Mouse (Mus musculus) left cerebral cortex, postnatal 4 days (tissue): ENCODE data around the gene Erlec1. TPM values are rescaled to one million over a fixed set of nuclear protein-coding genes. Genes with fewer than 3 reads are reported as not detected.

Experiments
- DNase-seq: peaks from one replicate; pipeline ENCODE4 v3.0.0-alpha.2; 2022
- intact Hi-C: fragments of 180-260 bp; cut with DNase I; formaldehyde crosslinking; loops from one replicate; pipeline ENCODE4 v1.15.1; 2025
- total RNA-seq, 2 experiments: library from RNA; stranded (reverse); gene quantifications; 2 replicates each; pipeline ENCODE4 v1.2.3; 2021

The Erlec1 gene
- 10 to 100 TPM; 38.4 to 44.2 TPM for total RNA-seq

DNA sequence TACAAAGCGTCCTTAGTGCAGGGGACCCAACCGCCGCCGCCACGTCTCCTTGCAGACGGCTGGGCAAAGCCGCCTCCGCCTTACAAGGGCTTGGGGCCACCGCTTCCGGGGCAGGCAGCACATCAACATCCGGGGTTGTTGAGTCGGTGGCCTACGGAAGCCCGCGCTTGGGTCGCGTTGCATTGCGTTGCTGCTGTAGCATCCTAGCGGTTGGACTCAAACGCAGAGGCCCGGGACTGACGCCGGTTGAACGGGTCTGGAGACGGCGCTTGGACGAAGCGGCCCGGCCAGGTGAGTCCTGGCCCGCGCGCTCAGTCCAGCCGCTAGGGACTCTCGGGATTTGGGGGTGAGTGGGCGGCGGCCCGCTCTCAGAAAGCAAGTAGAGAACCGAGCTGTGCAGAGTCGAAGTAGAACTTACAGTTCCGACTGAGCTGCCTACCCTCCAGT, at the start of gene Erlec1:
TSS of gene Erlec1 (minus strand) at position 57 of the 447 bp plus-strand sequence.
- intact Hi-C loops, result no loop called here
- peak; percentile 89 for DNase-seq

DNA sequence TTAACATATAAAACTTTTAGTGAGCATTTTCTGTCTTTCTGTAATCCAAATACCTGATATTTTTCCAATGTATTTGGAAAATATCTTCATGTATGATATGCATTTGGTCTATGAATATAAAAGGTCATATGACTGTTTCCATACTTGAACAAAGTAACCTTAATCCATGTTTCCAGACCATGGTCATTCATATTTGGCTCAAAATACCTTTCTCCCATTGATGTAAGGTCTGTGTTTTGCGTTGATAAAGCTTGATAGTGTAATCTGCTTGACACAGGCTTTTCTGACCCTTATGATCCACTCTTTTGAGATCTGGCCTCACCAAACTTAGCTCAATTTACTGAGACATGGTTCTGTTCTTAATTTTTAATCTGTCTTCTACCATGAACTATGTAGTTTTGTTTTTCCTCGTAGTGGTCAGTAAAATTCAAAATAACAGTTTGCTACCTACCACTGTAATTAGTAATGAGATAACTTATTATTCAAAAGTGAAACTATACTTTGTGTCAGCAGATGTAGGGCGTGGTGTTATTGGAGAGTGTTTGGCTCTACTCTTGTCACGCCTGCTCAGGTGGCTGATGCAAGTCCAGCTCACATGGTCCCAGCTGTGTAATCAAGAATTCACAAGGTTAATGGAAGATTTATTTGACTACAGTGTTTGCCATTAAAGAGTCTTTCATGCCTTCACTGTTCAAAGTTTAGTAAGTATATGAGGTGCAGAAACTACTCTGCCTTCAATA, 47.2 kb upstream of the Erlec1 start:
- no peak for DNase-seq
- intact Hi-C loops, result no loop called here

DNA sequence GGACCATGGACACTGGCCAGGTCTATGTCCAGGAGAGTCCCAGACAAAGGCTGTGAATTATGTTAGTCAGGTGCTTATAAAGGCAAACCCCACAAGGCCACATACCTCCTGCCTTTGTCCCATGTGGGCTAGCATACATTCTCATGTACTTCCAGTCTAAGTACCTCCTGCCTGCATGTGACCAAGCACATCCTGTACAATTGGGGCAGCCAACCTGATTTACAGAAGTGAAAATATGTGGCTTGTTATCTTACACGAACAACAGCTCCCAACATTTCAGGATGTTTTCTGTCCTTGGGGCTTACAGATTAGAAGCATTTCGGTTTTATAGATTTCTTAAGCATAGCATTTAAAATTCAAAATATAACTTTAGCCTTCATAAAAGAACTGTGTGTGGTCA, 45.9 kb upstream of the Erlec1 start:
- DNase-seq, result no peak
- intact Hi-C loops, result no loop called here

DNA sequence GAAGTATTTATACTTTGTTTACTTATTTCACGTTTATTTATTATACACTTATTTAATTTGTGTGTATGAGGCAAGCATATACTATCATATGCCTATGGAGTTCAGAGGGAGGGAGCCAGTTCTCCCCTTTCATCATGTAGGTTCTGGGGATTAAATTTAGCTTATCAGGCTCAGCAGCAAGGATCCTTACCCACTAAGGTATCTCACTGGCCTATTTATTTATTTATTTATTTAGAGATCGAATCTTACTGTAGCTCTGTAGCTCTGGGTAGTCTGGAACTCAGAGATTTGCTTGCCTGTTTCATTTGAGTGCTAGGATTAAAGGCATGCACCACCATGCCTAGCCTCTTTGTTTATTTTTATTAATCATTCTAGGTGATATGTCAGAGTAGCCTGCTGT, 44.6 kb upstream of the Erlec1 start:
- intact Hi-C loops, result no loop called here
- no peak for DNase-seq

DNA sequence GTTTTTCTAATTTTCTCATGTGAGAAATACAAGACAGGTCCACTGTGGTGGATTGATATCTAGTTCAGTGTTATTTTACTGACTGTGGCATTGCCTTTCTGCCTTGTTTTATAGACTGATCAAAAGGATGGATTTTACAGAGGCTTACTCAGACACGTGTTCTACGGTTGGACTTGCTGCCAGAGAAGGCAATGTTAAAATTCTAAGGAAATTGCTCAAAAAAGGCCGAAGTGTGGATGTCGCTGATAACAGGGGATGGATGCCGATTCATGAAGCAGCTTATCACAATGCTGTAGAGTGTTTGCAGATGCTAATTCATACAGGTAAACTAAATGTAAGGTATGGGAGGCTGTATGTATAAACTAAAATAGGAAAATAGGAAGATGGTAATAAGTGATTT, 44.1 kb upstream of the Erlec1 start:
- DNase-seq, result no peak
- intact Hi-C loops, result no loop called here

DNA sequence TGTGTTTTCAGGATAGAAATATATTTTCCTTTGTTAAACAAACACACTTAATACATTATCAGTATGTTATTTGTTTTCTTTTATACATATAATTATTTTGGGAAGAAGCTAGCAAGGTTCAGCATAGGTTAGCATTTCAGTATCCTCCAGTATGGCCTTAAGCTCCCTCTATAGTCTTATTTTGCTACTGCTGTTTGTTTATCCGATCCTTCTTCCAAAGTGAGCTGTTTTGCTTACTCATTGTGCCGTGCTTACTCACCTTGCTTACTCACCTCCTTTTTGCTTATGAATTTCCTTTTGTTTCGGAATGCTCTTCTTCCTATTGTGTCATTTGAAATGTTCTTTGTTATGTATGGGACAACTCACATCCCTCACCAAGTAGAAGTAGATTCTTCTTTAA, 42.5 kb upstream of the Erlec1 start:
- intact Hi-C loops, result no loop called here
- no peak for DNase-seq

DNA sequence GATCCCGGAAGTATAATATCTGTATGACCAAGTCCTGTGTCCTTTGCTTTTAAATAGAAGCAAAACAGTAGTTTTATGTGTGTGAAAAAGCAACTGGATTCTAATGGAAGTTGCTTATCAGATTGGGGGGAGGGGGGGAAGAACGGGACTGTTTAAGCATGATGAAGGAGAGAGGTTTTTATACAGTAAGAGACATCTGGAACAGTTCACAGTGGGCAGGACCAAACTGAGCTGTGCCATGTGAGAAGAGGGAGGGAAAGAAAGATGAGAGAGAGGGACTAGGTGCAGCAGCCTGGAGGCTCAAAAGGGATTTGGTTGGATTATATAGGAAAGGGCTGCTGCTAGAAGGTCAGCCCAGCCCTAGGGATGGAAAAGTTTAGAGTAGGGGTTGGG, 32.5 kb upstream of the Erlec1 start:
- DNase-seq, result no peak
- intact Hi-C loops, result no loop called here

DNA sequence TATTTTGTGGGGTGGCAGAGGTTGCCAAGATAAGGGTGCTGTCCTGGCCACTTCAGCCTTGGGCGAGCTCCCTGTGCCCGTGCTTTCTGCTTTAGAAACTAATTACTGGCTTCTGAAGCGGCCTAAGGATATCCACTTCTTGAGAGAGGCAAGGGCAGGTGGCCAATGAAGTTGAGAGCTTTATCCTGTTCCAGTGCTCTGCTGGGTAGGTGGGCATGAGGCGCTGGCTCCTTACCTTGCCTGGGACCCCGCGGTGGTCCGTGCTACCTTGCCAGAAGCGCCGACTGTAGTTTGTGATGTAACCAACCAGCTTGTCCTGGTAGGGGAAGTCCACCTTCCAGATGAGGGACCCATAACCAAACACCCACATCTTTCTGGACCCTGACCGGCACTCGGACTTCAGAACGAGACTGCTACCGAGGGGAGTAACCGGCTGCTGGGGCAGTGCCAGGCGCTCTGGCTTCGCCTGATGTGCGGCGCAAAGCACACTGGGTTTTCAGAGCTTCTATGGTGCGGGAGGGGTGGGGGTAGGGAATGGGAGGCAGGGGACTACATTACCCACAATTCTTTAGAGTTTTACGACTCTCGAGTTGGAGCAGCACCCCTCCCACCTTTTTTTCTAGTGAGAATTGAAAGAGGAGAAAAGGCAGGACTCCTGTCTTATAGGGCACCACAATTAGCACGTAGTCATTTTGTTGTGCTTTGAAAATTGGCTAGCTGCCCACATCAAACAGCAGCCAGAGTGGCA, 31.9 kb upstream of the Erlec1 start, which contains the start of gene Chac2:
TSS of gene Chac2 (minus strand) at position 474 of the 748 bp plus-strand sequence.
- intact Hi-C loops, result no loop called here

DNA sequence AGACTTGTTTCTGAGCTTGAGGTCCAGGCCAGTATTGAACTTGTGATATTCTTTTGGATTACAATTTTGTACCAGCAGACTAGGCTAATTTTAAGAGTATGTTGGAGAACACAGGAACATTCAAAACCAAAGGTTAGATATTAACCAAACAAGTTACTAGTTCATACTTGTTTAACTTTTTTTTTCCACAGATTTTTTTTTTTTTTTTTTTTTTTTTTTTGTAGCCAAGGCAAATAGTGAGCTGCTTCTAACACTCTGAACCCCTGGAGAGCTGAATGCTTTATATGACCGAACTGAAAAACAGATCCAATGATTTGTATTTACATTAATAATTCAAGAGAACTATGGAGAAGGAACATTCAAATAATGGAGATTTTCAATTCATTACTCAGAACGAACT, 31.1 kb upstream of the Erlec1 start:
- no peak for DNase-seq
- intact Hi-C loops, result no loop called here

More for the DNA sequence above, 31.9 kb upstream of the Erlec1 start, which contains the start of gene Chac2:
- peak; percentile 95 for DNase-seq

DNA sequence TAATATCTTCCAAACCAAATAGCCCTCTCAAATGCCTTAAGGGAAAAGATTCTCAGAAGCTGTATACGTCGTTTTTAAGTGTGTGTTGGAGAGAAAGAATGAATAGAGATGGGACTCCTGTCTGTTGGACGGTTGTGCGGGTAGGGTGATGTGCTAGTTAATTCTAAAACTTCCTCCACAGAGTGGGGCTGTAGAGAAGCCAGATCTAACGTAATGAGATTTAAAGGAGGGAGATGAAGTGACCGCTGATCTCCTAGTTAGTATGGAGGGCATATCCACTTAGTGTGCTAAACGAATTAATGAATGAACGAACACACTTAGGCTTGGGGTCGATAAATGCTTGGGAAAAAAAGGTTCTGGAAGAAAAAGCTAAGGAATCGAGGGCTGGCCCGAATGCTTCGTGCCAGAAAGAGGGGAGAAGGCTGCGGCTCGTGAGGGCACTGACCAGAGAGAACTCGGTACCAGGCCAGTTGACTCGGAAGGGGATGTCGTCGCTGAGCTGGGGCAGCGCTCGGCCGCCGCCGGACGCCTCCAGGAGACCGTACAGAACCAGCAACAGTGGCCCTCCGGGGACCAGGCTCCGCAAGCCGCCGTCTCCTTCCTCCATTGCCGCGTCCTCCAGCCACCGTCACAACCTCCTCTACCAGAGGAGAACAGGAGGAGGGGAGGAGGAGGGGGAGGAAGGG, 523 bp downstream of the Erlec1 start:
- peak; percentile 36 for DNase-seq
- intact Hi-C loops, result no loop called here

DNA sequence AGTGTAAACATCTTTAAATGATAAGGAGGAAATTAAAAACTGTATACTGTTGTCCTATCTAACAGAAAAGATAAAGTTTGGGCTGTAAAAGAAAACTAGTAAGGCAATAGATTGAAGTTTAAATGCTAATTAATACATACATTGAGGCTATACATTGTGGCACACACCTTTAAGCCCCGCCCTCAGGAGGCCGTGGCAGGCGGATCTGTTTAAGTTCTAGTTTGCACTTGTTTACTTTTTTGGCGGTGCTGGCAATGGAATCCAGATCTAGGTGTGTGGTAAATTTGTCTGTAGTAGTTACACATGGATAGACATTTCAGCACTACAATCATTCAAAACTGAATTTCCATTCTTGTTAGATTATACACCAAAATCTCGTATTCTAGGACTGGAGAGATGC, 1.3 kb downstream of the Erlec1 start:
- intact Hi-C loops, result no loop called here
- DNase-seq, result no peak

DNA sequence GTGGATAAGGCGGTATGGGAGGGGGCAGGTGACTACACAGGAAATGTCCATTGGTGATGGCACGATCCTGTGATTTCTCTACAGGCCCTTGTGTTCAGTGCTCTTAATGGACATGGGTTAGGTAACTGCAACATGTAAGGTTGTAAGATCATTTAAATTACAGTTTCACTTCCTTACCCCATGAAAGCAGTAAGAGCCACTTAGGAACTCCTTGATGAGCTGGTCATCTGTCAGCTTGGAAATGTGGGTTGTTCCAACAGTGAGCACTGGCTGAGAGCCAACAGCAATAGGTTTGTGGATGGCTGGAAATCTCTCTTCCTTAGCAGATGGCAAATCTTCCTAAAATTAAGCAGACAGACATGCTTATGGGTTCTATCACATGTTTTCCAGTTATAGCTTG, 10.6 kb downstream of the Erlec1 start:
- DNase-seq, result peak; percentile 49

DNA sequence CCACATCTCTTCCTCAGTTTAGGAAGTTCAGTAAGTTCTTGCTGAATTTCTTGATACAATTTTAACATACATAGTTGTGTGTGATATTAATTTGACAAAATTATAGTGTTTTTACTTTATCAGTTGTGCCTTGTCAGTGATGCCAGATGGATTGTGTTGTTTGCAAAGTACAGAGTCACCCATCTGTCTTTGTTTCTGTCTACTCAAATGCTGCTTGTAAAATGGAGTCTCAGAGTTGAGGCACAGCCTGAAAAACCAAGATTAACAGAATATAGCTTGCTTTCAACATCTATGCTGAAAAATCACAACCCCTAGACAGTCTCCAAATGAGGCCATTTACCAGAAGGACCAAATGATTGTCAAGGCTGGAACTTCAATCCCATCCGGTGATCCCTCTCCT, 25.6 kb downstream of the Erlec1 start:
- intact Hi-C loops, result no loop called here
- no peak for DNase-seq

More for the DNA sequence above, 10.6 kb downstream of the Erlec1 start:
- intact Hi-C loops, result loop anchor here (10.0 kb wide), 2 partner anchors 99 to 819 kb away; no protein-coding TSS in a partner anchor

DNA sequence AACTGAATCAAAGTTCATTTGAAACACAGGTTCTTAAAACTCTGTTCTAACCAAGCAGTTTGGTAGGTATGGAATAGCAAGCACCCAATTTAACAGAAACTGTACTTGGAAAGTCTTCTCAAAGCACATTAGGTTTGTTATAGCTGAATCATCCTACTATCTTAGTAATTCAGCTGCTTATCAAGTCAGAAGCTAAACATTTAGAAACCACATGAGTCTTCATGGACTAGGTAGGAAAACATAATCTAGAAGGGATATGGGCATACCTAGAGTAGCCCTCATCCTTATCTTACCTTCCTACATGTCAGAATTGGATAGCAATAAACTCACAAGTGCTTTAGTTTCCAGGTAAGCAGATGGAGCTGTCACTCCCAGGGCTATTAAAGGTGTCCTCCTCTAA, 26.1 kb downstream of the Erlec1 start:
- intact Hi-C loops, result no loop called here

DNA sequence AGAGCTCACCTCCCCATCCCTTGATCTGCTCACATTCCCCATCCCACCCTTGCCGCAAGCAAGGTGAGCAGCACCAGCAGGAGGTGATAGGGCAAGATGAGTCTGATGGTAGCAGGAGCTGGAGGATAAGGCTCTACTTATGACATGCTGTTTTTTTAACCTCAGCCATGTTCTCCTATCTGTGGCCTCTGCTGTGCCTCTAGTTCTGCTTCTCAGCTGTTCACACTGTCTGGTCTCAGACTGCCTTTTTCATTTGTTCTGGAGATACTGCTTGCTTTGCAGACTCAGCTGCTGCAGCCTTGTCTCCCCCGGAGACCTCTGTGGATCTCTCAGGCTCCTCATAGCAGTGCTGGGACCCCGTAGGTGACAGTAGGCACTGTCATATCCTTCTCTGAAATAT, 30.9 kb downstream of the Erlec1 start:
- intact Hi-C loops, result no loop called here
- DNase-seq, result no peak

More for the DNA sequence above, 26.1 kb downstream of the Erlec1 start:
- no peak for DNase-seq

DNA sequence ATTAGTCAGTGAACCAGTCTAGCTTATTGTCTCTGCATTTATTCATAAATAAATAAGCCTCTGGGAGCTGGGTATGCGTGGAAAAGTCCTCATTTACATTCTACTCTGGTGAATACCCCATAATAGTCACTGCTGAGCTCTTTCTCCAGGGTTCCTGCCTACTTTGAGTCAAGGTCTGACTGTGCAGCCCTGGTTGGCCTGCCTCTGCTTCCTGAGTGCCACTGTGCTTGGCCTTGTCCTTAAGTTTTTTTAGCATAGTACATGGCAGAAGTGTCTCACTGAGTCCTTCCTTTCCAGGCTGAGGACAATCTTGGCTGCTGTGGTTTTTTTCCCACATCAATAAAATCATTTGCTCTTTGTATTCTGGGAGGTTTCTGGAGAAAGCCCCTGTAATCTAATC, 33.5 kb downstream of the Erlec1 start:
- intact Hi-C loops, result no loop called here
- DNase-seq, result no peak

DNA sequence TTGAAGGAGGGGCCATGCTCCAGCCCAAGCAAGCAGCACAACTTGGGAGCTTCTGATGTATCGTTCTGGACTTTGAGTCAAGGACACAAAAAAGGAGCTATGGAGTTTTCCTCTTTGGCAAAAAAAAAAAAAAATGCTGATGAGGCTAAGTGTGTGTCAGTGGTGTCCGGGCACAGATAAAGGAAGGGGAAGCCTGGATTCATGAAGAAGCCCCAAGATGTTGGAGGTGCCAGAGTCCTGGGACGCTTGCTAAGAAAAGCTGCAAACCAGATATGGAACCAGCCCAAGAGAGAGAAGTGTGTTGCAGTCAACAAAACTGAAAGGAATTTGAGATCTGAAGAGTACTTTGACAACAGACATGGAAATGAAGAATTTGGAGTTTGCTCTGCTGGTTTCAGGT, 41.8 kb downstream of the Erlec1 start:
- no peak for DNase-seq
- intact Hi-C loops, result no loop called here

DNA sequence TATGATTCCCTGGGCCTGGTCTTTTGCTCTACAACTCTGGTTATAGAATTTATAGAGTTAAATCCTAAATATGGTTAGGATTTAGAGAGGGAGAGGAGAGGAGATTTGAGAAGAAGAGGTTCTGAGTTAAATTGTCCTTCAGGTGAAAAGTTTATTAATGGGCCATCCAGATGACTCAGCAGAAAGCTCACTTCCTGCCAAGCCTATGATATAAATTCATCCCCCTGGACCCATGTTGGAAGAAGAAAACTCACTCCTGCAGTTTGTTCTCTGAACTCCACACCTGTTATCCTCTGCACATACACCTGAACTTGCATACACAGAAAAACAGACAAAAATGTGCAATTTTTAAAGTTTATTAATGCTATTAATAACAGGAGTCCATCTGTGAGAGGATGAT, 54.8 kb downstream of the Erlec1 start:
- intact Hi-C loops, result no loop called here

DNA sequence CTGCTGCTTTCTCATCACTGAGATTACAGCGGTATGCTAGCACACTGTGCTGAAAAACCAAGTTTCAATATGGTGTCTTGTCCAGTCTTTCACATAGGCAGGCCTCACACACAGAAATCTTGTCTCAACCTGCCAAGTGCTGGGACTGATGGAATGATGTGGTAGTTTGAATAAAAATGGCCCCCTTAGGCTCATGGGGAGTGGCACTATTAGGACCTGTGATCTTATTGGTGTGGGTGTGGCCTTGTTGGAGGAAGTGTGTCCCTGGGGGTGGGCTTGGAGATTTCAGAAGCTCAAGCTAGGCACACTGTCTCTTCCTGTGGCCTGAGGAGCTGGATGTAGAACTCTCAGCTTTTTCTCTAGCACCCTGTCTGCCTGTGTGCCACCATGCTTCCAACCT, 57.9 kb downstream of the Erlec1 start:
- intact Hi-C loops, result no loop called here
- no peak for DNase-seq

More for the DNA sequence above, 54.8 kb downstream of the Erlec1 start:
- no peak for DNase-seq

DNA sequence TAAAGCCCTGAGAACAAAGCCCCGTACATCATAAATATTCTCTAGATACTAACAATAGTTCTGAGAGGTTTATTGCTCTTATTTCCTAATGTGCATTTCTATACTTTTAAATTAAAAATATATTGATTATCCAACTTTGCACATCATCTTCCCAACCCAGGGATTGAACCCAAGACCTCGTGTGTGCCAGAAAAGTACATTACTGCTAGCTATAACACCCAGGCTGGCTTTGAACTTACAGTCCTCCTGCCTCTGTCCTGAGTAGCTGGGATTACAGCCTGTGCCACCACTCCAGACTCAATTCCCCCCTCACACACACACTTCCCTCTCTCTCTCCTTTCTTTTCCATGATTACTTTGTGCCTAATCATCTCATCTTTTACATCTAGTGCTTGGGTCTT, 66.0 kb downstream of the Erlec1 start:
- no peak for DNase-seq
- intact Hi-C loops, result no loop called here

DNA sequence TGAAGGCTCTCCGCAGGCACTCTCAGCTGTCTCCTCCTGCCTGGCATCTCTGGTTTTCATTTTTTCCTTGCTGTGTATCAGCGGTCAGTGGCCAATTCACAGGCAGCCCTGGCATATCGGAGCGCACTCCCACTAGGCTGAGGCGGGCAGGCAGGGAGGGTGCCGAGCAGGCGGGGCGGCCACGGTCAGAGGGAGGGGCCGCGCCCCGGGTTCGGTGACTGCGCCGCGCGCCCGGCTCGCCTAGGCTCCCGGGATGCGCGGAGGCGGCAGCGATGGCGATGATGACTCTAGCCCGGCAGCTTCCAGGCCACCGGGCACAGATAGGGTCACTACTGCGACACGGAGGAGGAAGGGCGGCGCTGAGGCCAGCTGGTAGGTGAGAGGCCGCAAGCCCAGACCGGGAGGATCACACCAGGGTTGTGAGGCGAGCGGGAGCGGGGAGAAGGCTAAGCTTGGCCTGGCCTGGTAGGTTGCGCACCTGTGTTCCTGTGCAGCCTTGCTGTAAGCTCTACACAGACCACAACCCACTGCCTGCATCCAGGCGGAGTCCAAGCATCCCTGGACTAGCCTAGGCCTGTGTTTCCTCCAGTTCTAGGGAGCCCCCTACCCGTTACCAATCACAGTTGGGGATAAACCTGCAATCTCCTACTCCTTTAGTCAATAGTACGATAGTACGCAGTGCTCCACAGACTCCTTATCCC, 68.8 kb downstream of the Erlec1 start, which contains the start of the genes Gpr75 and Asb3:
TSS of gene Gpr75 (plus strand) at position 188 of the 701 bp plus-strand sequence.
TSS of gene Asb3 (plus strand) at position 246 of the 701 bp plus-strand sequence.
- intact Hi-C loops, result no loop called here
- DNase-seq, result peak; percentile 69
